Mouse (Mus musculus) megakaryocyte, embryonic 14.5 days (primary cell): Measurements from ENCODE around the gene Negr1.

ENCODE experiments used
- FLI1 ChIP-seq: IDR thresholded peaks from 2 replicates; pipeline ENCODE4 v1.6.1; 2012; ENCODE audit warnings: low read length, inconsistent platforms, mixed read lengths
- GATA1 ChIP-seq: IDR thresholded peaks from 3 replicates; pipeline ENCODE4 v1.6.1; 2012; ENCODE audit warnings: mixed read lengths, low read length, inconsistent platforms, borderline replicate concordance

DNA sequence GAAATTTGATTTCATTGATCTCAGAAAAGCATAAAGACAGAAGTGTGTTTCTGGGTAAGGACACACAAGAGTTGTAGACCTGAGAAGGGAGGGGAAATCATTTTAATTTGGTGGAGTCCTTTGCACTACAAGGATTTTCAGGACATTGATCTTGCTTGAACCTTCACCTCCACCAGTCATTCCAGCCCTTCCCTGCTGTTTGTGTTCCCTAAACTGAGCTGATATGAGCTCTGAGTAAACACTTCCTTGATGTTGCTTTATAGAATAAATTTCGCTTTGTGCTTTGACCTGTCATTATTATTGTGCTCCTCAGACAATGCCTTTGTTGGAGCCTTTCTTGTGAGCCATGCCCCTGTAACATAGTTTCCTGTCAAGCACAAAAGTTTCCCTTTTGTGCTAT lies 335.0 kb downstream of the Negr1 start:
- TF ChIP-seq GATA1 = no peak
- no peak for TF ChIP-seq FLI1
